Mouse (Mus musculus) forebrain, postnatal 0 days (tissue): ENCODE results near the gene Cd300lf. TPM values are rescaled to one million over a fixed set of nuclear protein-coding genes. Genes with fewer than 3 reads are reported as not detected.

ENCODE experiments used
- ATAC-seq: fragments of 200-750 bp; cut with Nextera tagmentation; 2 replicates; pipeline ENCODE4 v1.8.0; 2017; ENCODE audit warnings: mild to moderate bottlenecking, moderate library complexity
- DNase-seq: peaks from one replicate; pipeline ENCODE4 v3.0.0-alpha.2; 2015
- H3K27ac ChIP-seq: fragments of 300-500 bp; sonication (generic); 2 replicates; pipeline ENCODE4 v1.5.1; 2014; ENCODE audit warnings: low read depth, mild to moderate bottlenecking, antibody characterized with exemption, low read length, moderate library complexity, mixed read lengths
- H3K27me3 ChIP-seq: fragments of 300-500 bp; sonication (generic); 2 replicates; pipeline ENCODE4 v1.6.1; 2014; ENCODE audit warnings: mild to moderate bottlenecking, low read length, mixed read lengths; ENCODE audit not compliant: insufficient read depth
- H3K36me3 ChIP-seq: fragments of 300-500 bp; sonication (generic); 2 replicates; pipeline ENCODE4 v1.6.1; 2014; ENCODE audit warnings: mild to moderate bottlenecking, moderate library complexity; ENCODE audit not compliant: insufficient read depth
- H3K4me1 ChIP-seq: fragments of 300-500 bp; sonication (generic); 2 replicates; pipeline ENCODE4 v1.6.1; 2014; ENCODE audit warnings: antibody characterized with exemption; ENCODE audit not compliant: insufficient read depth
- H3K4me2 ChIP-seq: fragments of 300-500 bp; sonication (generic); 2 replicates; pipeline ENCODE4 v1.6.1; 2014; ENCODE audit warnings: low read depth, mild to moderate bottlenecking, moderate library complexity
- H3K4me3 ChIP-seq: fragments of 300-500 bp; sonication (generic); 2 replicates; pipeline ENCODE4 v1.5.1; 2014; ENCODE audit warnings: low read depth, low read length, mixed read lengths
- H3K9ac ChIP-seq: fragments of 300-500 bp; sonication (generic); 2 replicates; pipeline ENCODE4 v1.6.1; 2014; ENCODE audit warnings: mild to moderate bottlenecking
- H3K9me3 ChIP-seq: fragments of 300-500 bp; sonication (generic); 2 replicates; pipeline ENCODE4 v1.6.1; 2016; ENCODE audit warnings: low read length
- CTCF ChIP-seq: sonication (generic); IDR thresholded peaks from 2 replicates; pipeline ENCODE4 v1.5.1; 2016; ENCODE audit warnings: antibody characterized with exemption, control low read depth, low read depth
- WGBS: fragments of 180-500 bp; shearing (Covaris S2); extraction: QIAGEN DNeasy Blood & Tissue Kit; methylation state at CpG from one replicate; pipeline ENCODE4 v1.1.7; 2014; 5-methylcytosine and 5-hydroxymethylcytosine counted together
- polyA plus RNA-seq: library from polyadenylated mRNA; unstranded; fragments of >200 nt; fragmentation: Nextera tagmentation; extraction: Ambion mirVana; gene quantifications from 2 replicates; pipeline ENCODE4 v1.2.1, GENCODE M21; 2015
- total RNA-seq: library from RNA; depleted of rRNA; stranded (reverse); fragments of >200 nt; gene quantifications from 2 replicates; pipeline ENCODE4 v1.2.3, GENCODE M21; 2014; rRNA removed

Gene Cd300lf
- 0.24 TPM in 1 of 2 replicates, not detected in the other for total RNA-seq
- polyA plus RNA-seq: 0.05 and 0.18 TPM in 2 replicates

DNA sequence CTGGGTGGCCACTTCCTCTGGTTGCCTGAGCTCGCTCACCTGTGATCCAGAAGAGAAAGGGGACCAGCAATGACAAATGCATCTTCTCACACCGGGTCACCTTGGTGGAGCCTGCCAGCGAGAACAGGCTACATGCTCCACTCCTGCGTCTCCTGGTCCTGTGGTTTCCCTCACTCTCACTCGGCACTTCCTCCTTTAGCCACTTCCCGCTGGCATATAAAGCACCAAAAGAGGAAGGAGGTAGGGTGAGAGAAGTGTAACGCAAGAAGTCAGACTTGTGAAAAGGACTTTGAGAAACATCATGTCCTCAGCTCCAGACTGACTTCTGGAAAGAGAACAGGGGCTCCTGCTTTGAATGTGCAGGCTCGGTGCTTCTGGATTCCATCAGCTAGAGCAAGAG, at the start of gene Cd300lf:
Gene Cd300lf (minus strand): TSS at position 193 of the 400 bp plus-strand sequence.
- Histone ChIP-seq H3K9me3 (no peaks in the 10 kb centered on the region), H3K27me3 (no peaks in the 10 kb centered on the region), H3K4me1 (no peaks in the 10 kb centered on the region), H3K9ac (no peak within 1 kb of the TSS), H3K27ac (no peak within 1 kb of the TSS), H3K4me3 (no peak within 1 kb of the TSS), H3K36me3 (no peaks in the 10 kb centered on the region), H3K4me2 (no peak within 1 kb of the TSS)
- no peak for DNase-seq
- no peak for TF ChIP-seq CTCF
- WGBS: 85% methylated on average over 8 of the region's 8 CpGs
- ATAC-seq: no peak

DNA sequence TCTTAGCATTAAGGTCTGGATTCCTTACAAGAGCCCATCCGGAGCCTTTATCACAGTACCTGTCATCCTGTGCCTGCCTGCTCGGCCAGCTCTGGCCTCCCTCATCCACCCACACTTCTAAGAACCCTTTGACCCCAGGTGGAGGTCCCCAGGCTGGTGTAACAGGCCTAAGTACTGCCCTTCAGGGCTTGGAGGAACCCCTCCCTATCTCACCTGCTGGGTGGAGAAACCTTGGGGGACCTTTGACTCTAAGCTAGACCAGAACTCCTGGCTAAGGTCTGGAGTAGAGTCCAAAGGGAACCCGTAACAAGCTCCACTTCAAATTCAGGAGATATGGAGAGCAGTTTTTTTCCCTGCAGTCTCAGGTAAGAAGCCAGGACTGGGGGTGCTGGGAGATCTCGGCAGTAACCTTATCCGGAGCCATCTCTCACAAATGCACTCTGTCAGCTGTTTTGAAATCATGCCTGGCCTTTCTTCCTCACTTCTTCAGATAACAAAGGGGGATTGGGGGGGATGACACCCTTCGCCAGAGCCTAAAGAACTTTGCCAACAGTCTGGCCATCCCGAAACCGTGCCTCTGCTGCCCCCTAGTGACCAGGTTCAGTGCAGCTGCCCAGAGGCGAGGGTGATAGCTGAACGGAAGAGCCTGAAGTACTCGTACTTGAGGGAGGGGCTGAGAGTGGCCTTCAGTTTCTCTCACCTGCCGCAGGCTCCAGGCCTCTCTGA, 48.3 kb upstream of the Cd300lf start:
- Histone ChIP-seq H3K4me1 (0 out of 2 replicates have a peak, but pooled peaks cover 4% of the 10 kb centered on the region), H3K9ac (no peak overlapping the region), H3K9me3 (no peaks in the 10 kb centered on the region), H3K27me3 (no peaks in the 10 kb centered on the region), H3K36me3 (no peaks in the 10 kb centered on the region; the same call in 1 of the 2 replicates), H3K27ac (no peak overlapping the region), H3K4me2 (no peak overlapping the region), H3K4me3 (no peak overlapping the region)
- peak; percentile 92 for TF ChIP-seq CTCF
- DNase-seq (peak; percentile 83), ATAC-seq (no peak)
- WGBS: 20% methylated on average over 12 of the region's 12 CpGs

DNA sequence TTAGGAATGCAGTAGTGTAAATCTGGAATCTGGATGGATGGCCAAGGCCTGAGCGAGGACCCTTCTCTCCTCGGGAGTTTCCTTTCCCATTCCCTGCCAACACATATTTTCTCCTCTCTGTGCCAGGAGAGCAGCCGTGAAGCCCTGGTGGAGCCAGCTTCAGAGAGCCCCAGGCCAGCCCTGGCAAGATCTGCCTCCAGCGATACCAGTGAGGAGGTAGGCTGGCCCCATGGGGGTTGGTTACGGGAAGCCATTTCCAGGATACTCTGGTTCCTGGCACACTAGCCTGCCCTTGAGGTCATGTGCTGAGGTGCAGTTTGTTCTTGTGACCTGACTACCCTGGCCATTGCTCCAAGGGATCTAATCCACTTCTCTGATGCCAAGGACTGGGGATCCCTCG, 46.1 kb upstream of the Cd300lf start:
- Histone ChIP-seq H3K27me3 (no peaks in the 10 kb centered on the region), H3K4me1 (0 out of 2 replicates have a peak, but pooled peaks cover 6% of the 10 kb centered on the region), H3K9me3 (no peaks in the 10 kb centered on the region), H3K4me2 (no peak overlapping the region), H3K9ac (no peak overlapping the region), H3K4me3 (no peak overlapping the region), H3K27ac (peak overlapping the region; percentile 45; the same call in 1 of the 2 replicates), H3K36me3 (no peaks in the 10 kb centered on the region; the same call in 1 of the 2 replicates)
- 63% methylated on average over 6 of the region's 6 CpGs for WGBS
- no peak for TF ChIP-seq CTCF
- DNase-seq: no peak
- ATAC-seq: no peak

DNA sequence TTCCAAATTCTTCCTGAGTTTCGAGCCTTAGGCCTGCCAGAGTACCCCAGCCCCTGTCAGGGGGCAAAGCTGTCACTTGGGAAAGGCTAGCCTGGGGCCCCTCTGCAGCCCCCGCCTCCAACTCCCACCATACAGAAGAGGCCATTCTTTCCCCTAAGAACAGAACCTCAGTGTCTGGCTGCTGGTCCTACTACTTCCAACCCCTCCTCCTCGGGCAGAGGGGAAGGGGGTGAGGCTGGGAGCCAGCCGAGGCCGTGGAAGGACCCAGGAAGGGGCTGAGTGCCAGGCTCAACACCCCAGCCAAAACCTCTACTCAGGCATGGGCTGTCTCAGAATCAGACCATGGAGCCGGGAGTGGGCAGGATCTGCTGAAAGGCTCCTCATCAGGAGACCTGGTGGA, 45.4 kb upstream of the Cd300lf start:
- Histone ChIP-seq H3K36me3 (no peaks in the 10 kb centered on the region; the same call in 1 of the 2 replicates), H3K4me2 (no peak overlapping the region), H3K9ac (no peak overlapping the region), H3K27me3 (no peaks in the 10 kb centered on the region), H3K4me3 (no peak overlapping the region), H3K4me1 (0 out of 2 replicates have a peak, but pooled peaks cover 7% of the 10 kb centered on the region), H3K9me3 (no peaks in the 10 kb centered on the region), H3K27ac (peak overlapping the region; percentile 45; the same call in 1 of the 2 replicates)
- no peak for TF ChIP-seq CTCF
- DNase-seq: peak; percentile 74
- peak; percentile 85 for ATAC-seq
- 42% methylated on average over 6 of the region's 6 CpGs for WGBS

GRCm38 (mm10) chr11:115178766-115179165, 45.0 kb upstream of the Cd300lf start:
- ATAC-seq: no peak
- Histone ChIP-seq H3K9ac (no peak overlapping the region), H3K27me3 (no peaks in the 10 kb centered on the region), H3K9me3 (no peaks in the 10 kb centered on the region), H3K4me2 (no peak overlapping the region), H3K4me3 (no peak overlapping the region), H3K36me3 (no peaks in the 10 kb centered on the region; the same call in 1 of the 2 replicates), H3K4me1 (0 out of 2 replicates have a peak, but pooled peaks cover 7% of the 10 kb centered on the region), H3K27ac (peak overlapping the region; percentile 10; the same call in 1 of the 2 replicates)
- DNase-seq: no peak
- WGBS: 79% methylated on average over 2 of the region's 2 CpGs
- TF ChIP-seq CTCF: no peak

DNA sequence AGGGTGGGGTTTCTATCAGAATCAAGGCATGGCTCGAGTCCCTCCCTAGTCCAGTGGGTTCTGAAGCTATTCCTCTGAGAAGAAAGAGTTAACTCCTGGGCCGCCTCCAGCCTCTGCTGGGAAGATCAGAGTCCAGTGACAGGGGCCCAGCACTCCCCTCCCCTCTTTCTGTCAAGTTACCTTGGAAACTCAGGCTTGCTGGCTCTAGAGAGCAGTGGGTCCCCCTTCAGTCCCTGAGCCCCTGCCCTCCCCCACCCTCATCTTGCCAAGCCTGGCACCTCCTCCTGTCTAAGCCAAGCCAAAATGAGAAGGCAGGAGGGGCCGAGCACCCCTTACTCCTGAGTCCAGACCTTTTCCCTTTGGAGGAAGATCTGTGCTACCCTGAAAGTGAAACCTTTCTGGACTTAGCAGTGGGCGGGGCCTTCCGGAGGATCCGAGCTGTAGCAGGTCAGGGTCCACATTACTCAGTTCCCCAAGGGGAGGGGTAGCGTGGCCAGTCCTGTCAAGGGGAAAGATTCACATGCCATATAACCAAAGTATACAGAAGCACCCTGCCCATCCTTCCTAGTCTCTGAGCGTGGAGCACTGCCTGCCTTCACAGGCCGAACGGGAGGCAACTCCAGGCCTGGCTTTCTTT, 43.9 kb upstream of the Cd300lf start:
- no peak overlapping the region for H3K9ac ChIP-seq

More for the DNA sequence above, 43.9 kb upstream of the Cd300lf start:
- DNase-seq (peak; percentile 71), ATAC-seq (peak; percentile 76)
- Histone ChIP-seq H3K36me3 (no peaks in the 10 kb centered on the region; the same call in 1 of the 2 replicates), H3K27me3 (no peaks in the 10 kb centered on the region), H3K4me1 (0 out of 2 replicates have a peak, but pooled peaks cover 7% of the 10 kb centered on the region), H3K27ac (peak overlapping the region; percentile 59), H3K4me2 (peak overlapping the region; percentile 2; the same call in 1 of the 2 replicates), H3K9me3 (no peaks in the 10 kb centered on the region), H3K4me3 (no peak overlapping the region)
- WGBS: 31% methylated on average over 10 of the region's 10 CpGs
- TF ChIP-seq CTCF: no peak
